Mouse (Mus musculus): ENCODE measurements around the gene Sdf2l1. TPM values are rescaled to one million over a fixed set of nuclear protein-coding genes. Genes with fewer than 3 reads are reported as not detected.
A peak's percentile ranks its signal among the peaks of the same experiment; 100 is the strongest.

The Sdf2l1 gene
- polyA plus RNA-seq, 1 experiment from 2014 or later = 42.9 TPM

DNA sequence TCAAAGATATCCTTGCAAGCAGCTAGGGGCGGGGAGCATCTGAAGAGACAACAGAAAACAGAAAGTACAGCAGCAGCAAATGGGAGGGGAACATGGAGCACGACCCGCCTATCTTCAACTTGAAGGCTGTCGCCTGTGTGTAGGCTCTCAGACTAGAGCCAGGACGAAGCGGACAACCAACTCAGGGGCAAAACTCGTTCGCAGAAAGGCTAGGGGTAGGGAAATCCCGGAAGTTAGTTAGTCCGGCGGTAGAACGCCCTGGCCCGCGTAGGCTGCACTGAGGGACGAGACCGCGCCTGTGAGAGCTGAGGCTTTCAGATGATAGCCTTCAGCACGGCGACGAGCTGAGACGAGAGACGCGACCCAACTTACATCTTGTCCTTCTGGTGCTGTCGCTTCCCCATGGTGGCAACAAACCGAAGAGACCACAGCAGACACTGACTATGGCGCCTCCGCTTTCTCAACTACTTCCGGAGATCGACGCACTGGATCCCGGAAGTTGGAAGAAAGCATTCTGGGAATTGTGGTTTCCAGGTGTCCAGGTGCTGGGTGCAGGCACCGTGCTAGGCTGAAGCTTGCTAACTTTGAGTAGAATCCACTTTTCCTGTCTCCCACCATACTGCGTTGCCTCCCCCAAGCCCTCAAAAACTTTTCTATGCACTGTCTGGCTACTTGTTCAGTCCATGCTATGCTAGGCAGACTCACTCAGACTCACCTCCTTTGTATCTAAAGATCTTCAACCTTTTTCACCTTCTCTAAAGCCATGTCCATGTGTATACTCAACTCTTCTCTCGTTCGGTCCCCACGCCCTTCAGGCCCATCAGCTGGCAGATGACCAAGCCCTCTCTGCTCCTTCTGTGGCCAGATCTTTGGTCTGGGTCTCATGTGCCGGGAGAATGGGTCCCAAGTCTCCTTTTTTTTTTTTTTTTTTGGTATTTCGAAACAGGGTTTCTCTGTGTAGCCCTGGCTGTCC, 21.1 kb downstream of the Sdf2l1 start, which contains the start of gene Ppil2:
Gene Ppil2, minus strand, starts transcription at position 487 of the 973 bp plus-strand sequence.
- H3K27ac ChIP-seq = peak within 1 kb of the TSS; percentile 51
- WGBS = 10% methylated on average over 38 of the region's 38 CpGs
- no peaks in the 10 kb centered on the region for H3K9me3 ChIP-seq
- no peaks in the 10 kb centered on the region for H3K27me3 ChIP-seq
- ATAC-seq = peak; percentile 89
- H3K4me2 ChIP-seq (replicated peaks) = peak within 1 kb of the TSS; percentile 70
- peaks cover 13% of the 10 kb centered on the region for H3K4me1 ChIP-seq (replicated peaks)
- peaks cover 41% of the 10 kb centered on the region for H3K36me3 ChIP-seq
- H3K4me3 ChIP-seq (replicated peaks) = peak within 1 kb of the TSS; percentile 81
- H3K9ac ChIP-seq (replicated peaks) = peak within 1 kb of the TSS; percentile 79

DNA sequence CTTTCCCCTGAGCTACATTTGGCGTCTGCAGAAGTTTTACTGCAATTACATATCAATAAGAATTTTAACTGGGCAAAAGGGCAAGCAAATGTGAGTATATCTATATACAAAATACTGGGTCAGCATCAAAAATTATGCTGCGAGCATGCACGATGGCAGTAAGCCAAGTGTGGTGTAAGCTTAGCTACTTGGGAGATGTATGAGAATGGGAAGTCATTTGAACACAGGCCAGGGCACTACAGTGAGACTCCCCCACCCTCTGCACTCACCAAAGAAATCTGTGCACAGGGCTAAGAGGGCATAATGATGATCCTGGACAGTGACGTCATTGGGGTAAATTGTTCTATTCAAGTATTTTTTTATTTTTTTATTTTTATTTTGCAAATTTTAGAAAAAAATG, 27.6 kb downstream of the Sdf2l1 start:
- no peaks in the 10 kb centered on the region for H3K9me3 ChIP-seq
- no peak overlapping the region for H3K4me3 ChIP-seq (replicated peaks)
- H3K27ac ChIP-seq = no peak overlapping the region
- H3K36me3 ChIP-seq = peaks cover 85% of the 10 kb centered on the region
- 93% methylated on average over 4 of the region's 4 CpGs for WGBS
- H3K9ac ChIP-seq (replicated peaks) = no peak overlapping the region
- ATAC-seq = no peak
- H3K4me2 ChIP-seq (replicated peaks) = no peak overlapping the region
- H3K4me1 ChIP-seq (replicated peaks) = peaks cover 14% of the 10 kb centered on the region
- no peaks in the 10 kb centered on the region for H3K27me3 ChIP-seq

GRCm38 (mm10) chr16:17102630-17103220, 29.5 kb downstream of the Sdf2l1 start:
- 75% methylated on average over 7 of the region's 7 CpGs for WGBS
- no peak overlapping the region for H3K9ac ChIP-seq (replicated peaks)
- no peak overlapping the region for H3K27ac ChIP-seq
- no peaks in the 10 kb centered on the region for H3K9me3 ChIP-seq
- H3K4me2 ChIP-seq (replicated peaks) = no peak overlapping the region
- H3K27me3 ChIP-seq = no peaks in the 10 kb centered on the region
- peaks cover 11% of the 10 kb centered on the region; the same call in 1 of the 2 replicates for H3K4me1 ChIP-seq (replicated peaks)
- no peak for ATAC-seq
- H3K4me3 ChIP-seq (replicated peaks) = no peak overlapping the region
- H3K36me3 ChIP-seq = peaks cover 89% of the 10 kb centered on the region

GRCm38 (mm10) chr16:17096938-17097337, 35.2 kb downstream of the Sdf2l1 start:
- H3K4me2 ChIP-seq (replicated peaks) = no peak overlapping the region
- H3K9me3 ChIP-seq = no peaks in the 10 kb centered on the region
- peaks cover 93% of the 10 kb centered on the region for H3K36me3 ChIP-seq
- H3K27me3 ChIP-seq = no peaks in the 10 kb centered on the region
- no peak overlapping the region for H3K4me3 ChIP-seq (replicated peaks)
- no peak for ATAC-seq
- no peak overlapping the region for H3K27ac ChIP-seq
- no peak overlapping the region for H3K9ac ChIP-seq (replicated peaks)
- 96% methylated on average over 3 of the region's 3 CpGs for WGBS
- no peaks in the 10 kb centered on the region for H3K4me1 ChIP-seq (replicated peaks)

- 0 out of 2 replicates have a peak, but pooled peaks have one; percentile 10 for ATAC-seq
- H3K4me2 ChIP-seq (replicated peaks) = no peak overlapping the region
Observed at GRCm38 (mm10) chr16:17088346-17088745, 43.8 kb downstream of the Sdf2l1 start.

GRCm38 (mm10) chr16:17086669-17087193, 45.5 kb downstream of the Sdf2l1 start:
- H3K4me2 ChIP-seq (replicated peaks) = no peak overlapping the region
- no peak overlapping the region for H3K4me3 ChIP-seq (replicated peaks)
- no peak overlapping the region; the same call in 1 of the 2 replicates for H3K9ac ChIP-seq (replicated peaks)
- no peaks in the 10 kb centered on the region for H3K27me3 ChIP-seq
- H3K9me3 ChIP-seq = no peaks in the 10 kb centered on the region
- H3K36me3 ChIP-seq = peaks cover 100% of the 10 kb centered on the region
- H3K4me1 ChIP-seq (replicated peaks) = no peaks in the 10 kb centered on the region
- 78% methylated on average over 13 of the region's 13 CpGs for WGBS
- ATAC-seq = no peak
- no peak overlapping the region for H3K27ac ChIP-seq

More at GRCm38 (mm10) chr16:17088346-17088745, 43.8 kb downstream of the Sdf2l1 start:
- Histone ChIP-seq H3K4me1 (replicated peaks) (no peaks in the 10 kb centered on the region), H3K27ac (no peak overlapping the region), H3K9me3 (no peaks in the 10 kb centered on the region), H3K36me3 (peaks cover 97% of the 10 kb centered on the region), H3K4me3 (replicated peaks) (no peak overlapping the region), H3K9ac (replicated peaks) (no peak overlapping the region), H3K27me3 (no peaks in the 10 kb centered on the region)
- WGBS = 74% methylated on average over 3 of the region's 3 CpGs

GRCm38 (mm10) chr16:17086241-17086640, 45.9 kb downstream of the Sdf2l1 start:
- Histone ChIP-seq H3K27me3 (no peaks in the 10 kb centered on the region), H3K4me3 (replicated peaks) (no peak overlapping the region), H3K27ac (no peak overlapping the region), H3K9ac (replicated peaks) (no peak overlapping the region), H3K36me3 (peaks cover 100% of the 10 kb centered on the region), H3K4me2 (replicated peaks) (no peak overlapping the region), H3K4me1 (replicated peaks) (no peaks in the 10 kb centered on the region), H3K9me3 (no peaks in the 10 kb centered on the region)
- 92% methylated on average over 3 of the region's 3 CpGs for WGBS
- no peak for ATAC-seq

- peaks cover 99% of the 10 kb centered on the region for H3K36me3 ChIP-seq
- no peak overlapping the region for H3K9ac ChIP-seq (replicated peaks)
- H3K27ac ChIP-seq = no peak overlapping the region
- ATAC-seq = no peak
- H3K27me3 ChIP-seq = no peaks in the 10 kb centered on the region
- H3K4me1 ChIP-seq (replicated peaks) = no peaks in the 10 kb centered on the region
- H3K9me3 ChIP-seq = no peaks in the 10 kb centered on the region
- 95% methylated on average over 4 of the region's 4 CpGs for WGBS
- H3K4me3 ChIP-seq (replicated peaks) = no peak overlapping the region
- H3K4me2 ChIP-seq (replicated peaks) = no peak overlapping the region
Observed at GRCm38 (mm10) chr16:17085636-17086035, 46.5 kb downstream of the Sdf2l1 start.

- Histone ChIP-seq H3K36me3 (peaks cover 95% of the 10 kb centered on the region), H3K4me3 (replicated peaks) (no peak overlapping the region), H3K9me3 (no peaks in the 10 kb centered on the region), H3K4me2 (replicated peaks) (no peak overlapping the region), H3K27ac (no peak overlapping the region), H3K9ac (replicated peaks) (no peak overlapping the region), H3K27me3 (no peaks in the 10 kb centered on the region), H3K4me1 (replicated peaks) (no peaks in the 10 kb centered on the region)
- WGBS = 89% methylated on average over 6 of the region's 6 CpGs
- ATAC-seq = no peak
Observed at GRCm38 (mm10) chr16:17082121-17082792, 49.9 kb downstream of the Sdf2l1 start.

Measured in midbrain, embryonic 13.5 days (tissue).